In genomic region chr2:62645475-62645874, GRCm38 (mm10) we compare ENCODE assay signal across 8 mouse cellular contexts. TPM values are rescaled to one million over a fixed set of nuclear protein-coding genes. Genes with fewer than 3 reads are reported as not detected.
DNase-seq lines count a peak whose midpoint lies in the region; ATAC-seq and TF ChIP-seq lines count a peak whose summit lies in the region.

No protein-coding gene starts in this region.

- H3K4me1 ChIP-seq in forebrain, embryonic 14.5 days (ENCODE audit: control insufficient read depth, insufficient read depth, low read length) = peaks cover 13% of the 10 kb centered on the region; the same call in 1 of the 2 replicates
- H3K4me1 ChIP-seq in lung, adult 2 months (ENCODE audit: control insufficient read depth, insufficient read depth, low read length) = peaks cover 7% of the 10 kb centered on the region
- peaks cover 4% of the 10 kb centered on the region; the same call in 1 of the 2 replicates for H3K4me1 ChIP-seq in olfactory bulb, adult 2 months (ENCODE audit: control insufficient read depth, insufficient read depth, low read length)

- ATAC-seq in forebrain, embryonic 14.5 days = no peak; the same call in 1 of the 2 replicates
- ATAC-seq in inflammation-experienced regulatory T-cells, adult 6 months = peak; percentile 12

- 45% methylated on average over 12 of the region's 12 CpGs for WGBS in forebrain, embryonic 14.5 days
- WGBS in lung, adult 2 months = 22% methylated on average over 12 of the region's 12 CpGs
- WGBS in olfactory bulb, adult 2 months = 68% methylated on average over 12 of the region's 12 CpGs

- peak overlapping the region; percentile 77 for H3K4me2 ChIP-seq in forebrain, embryonic 14.5 days (ENCODE audit: low read length)

- peak; percentile 12 to 22 for DNase-seq in lung, adult 18-20 months
- no peak for DNase-seq in lung, postnatal 25 days (ENCODE audit: low spot score)
- no peak for DNase-seq in forebrain, embryonic 14.5 days (ENCODE audit: low spot score)
- DNase-seq in lung, adult 2 months = no peak
- no peak for DNase-seq in left cerebral cortex, adult 9 months (ENCODE audit: low spot score in 2 of 2)
- DNase-seq in ovary, postnatal 10 days (ENCODE audit: low spot score) = no peak

- H3K9me3 ChIP-seq in forebrain, embryonic 14.5 days (replicated peaks; ENCODE audit: control insufficient read depth, low read length) = no peaks in the 10 kb centered on the region

- TF ChIP-seq POLR2A in lung, adult 2 months (IDR thresholded peaks at IDR 0.05; ENCODE audit: borderline replicate concordance, extremely low read depth, low read depth, low read length) = no peak
- TF ChIP-seq POLR2A in olfactory bulb, adult 2 months (IDR thresholded peaks at IDR 0.05; ENCODE audit: insufficient read depth, low read depth, low read length) = no peak

- peak overlapping the region; percentile 40 for H3K4me3 ChIP-seq in forebrain, embryonic 14.5 days (ENCODE audit: low read depth, low read length)
- H3K4me3 ChIP-seq in lung, adult 2 months (replicated peaks; ENCODE audit: extremely low read depth, low read depth, low read length) = peak overlapping the region; percentile 94
- peak overlapping the region; percentile 57 for H3K4me3 ChIP-seq in olfactory bulb, adult 2 months (ENCODE audit: insufficient read depth, low read depth, low read length)

- H3K27ac ChIP-seq in forebrain, embryonic 14.5 days (ENCODE audit: low read depth, low read length) = no peak overlapping the region
- H3K27ac ChIP-seq in olfactory bulb, adult 2 months (ENCODE audit: insufficient read depth, low read depth, low read length) = no peak overlapping the region

- H3K9ac ChIP-seq in forebrain, embryonic 14.5 days (ENCODE audit: low read length) = no peak overlapping the region

- no peak for TF ChIP-seq CTCF in lung, adult 2 months (IDR thresholded peaks at IDR 0.05; ENCODE audit: insufficient read depth, low read length)
- TF ChIP-seq CTCF in olfactory bulb, adult 2 months (IDR thresholded peaks at IDR 0.05; ENCODE audit: insufficient read depth, low read depth, low read length) = no peak

- H3K36me3 ChIP-seq in forebrain, embryonic 14.5 days (ENCODE audit: control insufficient read depth, insufficient read depth, low read length) = no peaks in the 10 kb centered on the region

- peaks cover 7% of the 10 kb centered on the region; the same call in 1 of the 2 replicates for H3K27me3 ChIP-seq in forebrain, embryonic 14.5 days (replicated peaks; ENCODE audit: control insufficient read depth, insufficient read depth, low read length)

RNA-seq across cellular contexts. Expression of gene Ifih1, which starts 0.6 kb away (rescaled TPM):
- 1.1 and 1.3 TPM in 2 replicates for polyA plus RNA-seq in forebrain, embryonic 14.5 days (2014; fragmentation: Nextera tagmentation; extraction: Ambion mirVana)
- 10 to 100 TPM; 29.8 to 42.5 (median 29.8) TPM for polyA plus RNA-seq in inflammation-experienced regulatory T-cells, adult 6 months (2017; shearing (Covaris generic))
- 7.6 and 9.7 TPM in 2 replicates for polyA plus RNA-seq in lung, adult 2 months (2012; rRNA removed)
- not detected in 2 replicates for polyA plus RNA-seq in olfactory bulb, adult 2 months (2012; ENCODE audit: insufficient read depth, insufficient read length, low replicate concordance, missing spikeins)

RNA-seq across cellular contexts. Expression of gene Gca, which starts 18.6 kb away (rescaled TPM):
- 7.1 and 8.4 TPM in 2 replicates for polyA plus RNA-seq in forebrain, embryonic 14.5 days (2014; fragmentation: Nextera tagmentation; extraction: Ambion mirVana)
- polyA plus RNA-seq in inflammation-experienced regulatory T-cells, adult 6 months (2017; shearing (Covaris generic)) = 1 to 10 TPM; 1.2 to 2.8 (median 1.6) TPM
- polyA plus RNA-seq in lung, adult 2 months (2012; rRNA removed) = 6.8 and 9.5 TPM in 2 replicates
- polyA plus RNA-seq in olfactory bulb, adult 2 months (2012; ENCODE audit: insufficient read depth, insufficient read length, low replicate concordance, missing spikeins) = not detected in 2 replicates

Comparison
In these comparisons a context has a peak if more than half of its experiments do, and no peak if none do; other contexts are left out.
1. DNase-seq: peak in lung, adult 18-20 months (2 of 2); none in lung, postnatal 25 days (single experiment), forebrain, embryonic 14.5 days (single experiment), lung, adult 2 months (single experiment), left cerebral cortex, adult 9 months (0 of 2) and ovary, postnatal 10 days (single experiment).
2. H3K4me3 ChIP-seq: peak in every context shown above with its lines; median percentile 94 in lung, adult 2 months; 57 in olfactory bulb, adult 2 months; 40 in forebrain, embryonic 14.5 days.